Mouse (Mus musculus) stomach, postnatal 0 days (tissue): ENCODE results near the gene Spout1. TPM values are rescaled to one million over a fixed set of nuclear protein-coding genes. Genes with fewer than 3 reads are reported as not detected.

ENCODE experiments used
- ATAC-seq: fragments of 200-750 bp; cut with Nextera tagmentation; 2 replicates; pipeline ENCODE4 v1.8.0; 2017; ENCODE audit not compliant: low FRiP score, low TSS enrichment
- DNase-seq: peaks from one replicate; pipeline ENCODE4 v3.0.0-alpha.2; 2016; ENCODE audit warnings: low spot score
- H3K27ac ChIP-seq: fragments of 300-500 bp; sonication (generic); replicated peaks from 2 replicates; pipeline ENCODE4 v1.5.1; 2014; ENCODE audit warnings: mild to moderate bottlenecking, control low read depth
- H3K27me3 ChIP-seq: fragments of 300-500 bp; sonication (generic); 2 replicates; pipeline ENCODE4 v1.6.1; 2014; ENCODE audit warnings: low read length; ENCODE audit not compliant: control insufficient read depth, insufficient read depth
- H3K36me3 ChIP-seq: fragments of 300-500 bp; sonication (generic); 2 replicates; pipeline ENCODE4 v1.6.1; 2014; ENCODE audit warnings: low read length, mixed read lengths; ENCODE audit not compliant: control insufficient read depth, insufficient read depth
- H3K4me1 ChIP-seq: fragments of 300-500 bp; sonication (generic); replicated peaks from 2 replicates; pipeline ENCODE4 v1.6.1; 2014; ENCODE audit warnings: antibody characterized with exemption; ENCODE audit not compliant: control insufficient read depth, insufficient read depth
- H3K4me2 ChIP-seq: fragments of 300-500 bp; sonication (generic); replicated peaks from 2 replicates; pipeline ENCODE4 v1.6.1; 2014; ENCODE audit warnings: low read depth, mild to moderate bottlenecking, control low read depth, moderate library complexity
- H3K4me3 ChIP-seq: fragments of 300-500 bp; sonication (generic); 2 replicates; pipeline ENCODE4 v1.5.1; 2014; ENCODE audit warnings: low read depth, low read length, control low read depth
- H3K9ac ChIP-seq: fragments of 300-500 bp; sonication (generic); 2 replicates; pipeline ENCODE4 v1.6.1; 2014; ENCODE audit warnings: mild to moderate bottlenecking, low read length, control low read depth, mixed read lengths
- H3K9me3 ChIP-seq: fragments of 300-500 bp; sonication (generic); 2 replicates; pipeline ENCODE4 v1.6.1; 2016; ENCODE audit warnings: low read length; ENCODE audit not compliant: control insufficient read depth
- CTCF ChIP-seq: IDR thresholded peaks from 2 replicates; pipeline ENCODE4 v1.5.1; 2016; ENCODE audit warnings: antibody characterized with exemption, low read depth, mild to moderate bottlenecking, moderate library complexity
- EP300 ChIP-seq: optimal IDR thresholded peaks from 2 replicates; pipeline ENCODE3; 2016; ENCODE audit warnings: antibody characterized with exemption
- WGBS: fragments of 180-500 bp; shearing (Covaris S2); extraction: QIAGEN DNeasy Blood & Tissue Kit; methylation state at CpG from one replicate; pipeline ENCODE4 v1.1.7; 2014; 5-methylcytosine and 5-hydroxymethylcytosine counted together
- polyA plus RNA-seq: library from polyadenylated mRNA; unstranded; fragments of >200 nt; fragmentation: Nextera tagmentation; extraction: Ambion mirVana; gene quantifications from 2 replicates; pipeline ENCODE4 v1.2.1, GENCODE M21; 2015

The Spout1 gene
- polyA plus RNA-seq, 1 experiment from 2014 or later = 24.0 TPM

DNA sequence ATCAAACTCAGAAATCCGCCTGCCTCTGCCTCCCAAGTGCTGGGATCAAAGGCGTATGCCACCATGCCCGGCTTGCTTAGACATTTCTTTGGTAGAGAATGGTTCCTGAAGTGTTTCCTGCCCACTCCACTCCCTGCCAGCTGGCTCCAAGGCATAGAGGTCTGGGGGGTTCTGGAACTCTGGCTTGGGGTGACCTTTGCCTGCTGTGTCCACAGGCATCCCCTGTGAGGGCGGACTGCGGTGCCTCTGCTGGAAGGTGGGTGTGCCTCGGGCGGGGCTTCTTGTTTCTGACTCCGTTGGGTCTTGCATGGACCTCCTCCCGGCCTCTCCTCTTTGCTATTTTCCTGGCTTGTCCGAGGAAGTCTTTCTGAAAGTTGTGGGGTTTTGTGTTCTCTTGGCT is 41.8 kb downstream of the Spout1 start:
- H3K27me3 ChIP-seq = no peaks in the 10 kb centered on the region
- ATAC-seq = no peak
- no peak overlapping the region for H3K27ac ChIP-seq
- H3K4me1 ChIP-seq = peaks cover 7% of the 10 kb centered on the region
- H3K4me2 ChIP-seq = no peak overlapping the region
- H3K9me3 ChIP-seq = no peaks in the 10 kb centered on the region
- 69% methylated on average over 10 of the region's 10 CpGs for WGBS
- peaks cover 15% of the 10 kb centered on the region for H3K36me3 ChIP-seq
- no peak for DNase-seq
- H3K4me3 ChIP-seq = no peak overlapping the region
- no peak overlapping the region for H3K9ac ChIP-seq
- no peak for TF ChIP-seq EP300
- TF ChIP-seq CTCF = no peak

GRCm38 (mm10) chr2:30134928-30135620 is 43.2 kb downstream of the Spout1 start:
- H3K9ac ChIP-seq = peak overlapping the region; percentile 84
- TF ChIP-seq CTCF = no peak
- no peak for TF ChIP-seq EP300
- peaks cover 7% of the 10 kb centered on the region for H3K4me1 ChIP-seq
- H3K9me3 ChIP-seq = no peaks in the 10 kb centered on the region
- ATAC-seq (no peak), DNase-seq (no peak)
- H3K4me3 ChIP-seq = peak overlapping the region; percentile 87
- peak overlapping the region; percentile 88 for H3K27ac ChIP-seq
- peaks cover 4% of the 10 kb centered on the region; the same call in 1 of the 2 replicates for H3K36me3 ChIP-seq
- 50% methylated on average over 10 of the region's 10 CpGs for WGBS
- no peaks in the 10 kb centered on the region for H3K27me3 ChIP-seq
- peak overlapping the region; percentile 85 for H3K4me2 ChIP-seq

GRCm38 (mm10) chr2:30134378-30134711 is 43.9 kb downstream of the Spout1 start:
- no peak for DNase-seq
- 14% methylated on average over 6 of the region's 6 CpGs for WGBS
- no peak for TF ChIP-seq CTCF

DNA sequence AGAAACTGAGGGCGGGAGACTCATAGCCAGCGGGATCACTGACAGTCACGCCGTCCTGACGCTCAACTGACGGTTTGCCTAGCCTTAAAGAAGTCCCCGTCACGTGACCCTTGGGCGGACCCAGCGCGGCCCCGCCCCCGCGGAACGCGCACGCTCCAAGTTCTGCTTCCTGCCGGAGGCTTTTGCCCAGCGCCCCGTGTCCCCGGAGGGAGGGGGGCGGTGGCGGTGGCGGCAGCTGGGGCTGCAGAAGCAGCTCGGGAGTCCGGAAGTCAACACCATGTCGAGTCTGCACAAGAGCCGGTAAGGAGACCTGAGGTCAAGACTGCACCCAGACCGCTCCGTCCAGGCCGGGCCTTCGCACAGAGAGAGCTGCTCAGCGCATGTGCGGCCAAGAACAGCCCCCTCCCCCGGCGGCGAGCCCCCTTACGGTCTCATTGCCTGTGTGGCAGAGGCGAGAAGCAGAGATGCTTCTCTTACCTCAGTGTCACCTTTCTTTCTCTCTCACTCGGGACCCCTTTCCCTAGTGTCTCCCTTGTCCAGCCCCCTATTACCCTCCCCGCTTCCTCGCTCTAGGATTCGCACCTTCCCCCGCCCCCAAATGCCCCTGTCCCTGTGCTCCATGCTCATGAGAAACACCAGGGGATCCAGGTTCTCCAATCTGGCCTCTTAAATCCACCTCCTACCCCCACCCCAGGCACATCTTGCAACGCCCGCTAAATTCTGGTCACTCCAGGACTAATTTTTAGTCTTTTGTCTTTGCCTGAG is 44.5 kb downstream of the Spout1 start, which contains the start of gene Tbc1d13:
Gene Tbc1d13 (plus strand): TSS at position 134 of the 765 bp plus-strand sequence.
- TF ChIP-seq EP300 (peak; percentile 43), CTCF (peak; percentile 8; the same call in 1 of the 2 replicates)

More at GRCm38 (mm10) chr2:30134378-30134711, 43.9 kb downstream of the Spout1 start:
- H3K4me3 ChIP-seq = peak overlapping the region; percentile 87
- H3K9ac ChIP-seq = peak overlapping the region; percentile 84
- no peaks in the 10 kb centered on the region for H3K9me3 ChIP-seq
- ATAC-seq = peak; percentile 3; the same call in 1 of the 2 replicates
- H3K36me3 ChIP-seq = 0 out of 2 replicates have a peak, but pooled peaks cover 3% of the 10 kb centered on the region
- peak overlapping the region; percentile 88 for H3K27ac ChIP-seq
- no peaks in the 10 kb centered on the region for H3K27me3 ChIP-seq
- peaks cover 7% of the 10 kb centered on the region for H3K4me1 ChIP-seq
- H3K4me2 ChIP-seq = peak overlapping the region; percentile 85

DNA sequence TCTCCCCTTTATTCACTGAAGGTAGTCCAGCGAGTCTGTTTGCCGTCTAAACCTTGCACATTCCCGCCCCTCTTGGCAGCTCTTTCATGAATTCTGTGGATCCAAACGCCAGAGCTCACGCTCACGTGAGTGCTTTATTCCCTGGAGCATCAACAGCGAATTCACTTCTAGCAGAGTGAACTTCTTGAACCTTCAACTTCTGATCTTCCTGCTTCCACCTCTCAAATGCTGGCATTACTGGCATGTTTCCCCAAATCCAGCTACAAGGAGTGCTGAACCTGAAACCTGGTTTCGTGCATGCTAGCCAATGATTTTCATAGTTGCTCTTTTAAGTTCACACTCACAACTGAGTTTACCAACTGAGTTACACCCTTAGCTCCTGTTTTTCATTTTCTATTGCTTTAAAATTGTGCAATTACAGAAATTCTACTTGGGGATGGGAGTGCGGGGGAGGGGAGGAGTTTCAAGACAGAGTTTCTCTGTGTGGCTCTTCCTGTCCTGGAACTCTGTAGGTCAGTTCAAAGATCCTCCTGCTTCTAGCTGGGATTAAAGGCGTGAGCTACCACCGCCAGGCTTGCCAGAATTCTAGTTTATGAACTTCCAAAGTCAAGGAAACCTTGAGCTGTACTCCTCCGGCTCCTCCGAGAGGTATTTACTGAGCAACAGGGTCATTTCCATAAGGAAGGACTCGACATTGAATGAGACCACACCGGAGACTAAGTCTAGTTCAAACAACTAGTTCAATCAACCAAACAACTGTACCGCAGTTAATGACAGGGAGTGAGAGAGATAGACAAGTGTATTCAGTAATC is 45.3 kb downstream of the Spout1 start:
- Histone ChIP-seq H3K4me2 (peak overlapping the region; percentile 85), H3K27me3 (no peaks in the 10 kb centered on the region), H3K9me3 (no peaks in the 10 kb centered on the region), H3K9ac (peak overlapping the region; percentile 84), H3K36me3 (0 out of 2 replicates have a peak, but pooled peaks cover 3% of the 10 kb centered on the region), H3K27ac (peak overlapping the region; percentile 88), H3K4me3 (peak overlapping the region; percentile 87), H3K4me1 (peaks cover 7% of the 10 kb centered on the region)
- peak; percentile 56 for DNase-seq
- 8% methylated on average over 16 of the region's 16 CpGs for WGBS
- no peak for TF ChIP-seq CTCF
- TF ChIP-seq EP300 = no peak
- peak; percentile 18 for ATAC-seq

More for the DNA sequence above, 44.5 kb downstream of the Spout1 start, which contains the start of gene Tbc1d13:
- H3K4me3 ChIP-seq = peak within 1 kb of the TSS; percentile 87
- H3K27ac ChIP-seq = peak within 1 kb of the TSS; percentile 88
- under 1% methylated on average over 45 of the region's 46 CpGs for WGBS
- ATAC-seq (peak; percentile 95), DNase-seq (peak; percentile 97)
- H3K4me2 ChIP-seq = peak within 1 kb of the TSS; percentile 85
- H3K9me3 ChIP-seq = no peaks in the 10 kb centered on the region
- H3K4me1 ChIP-seq = peaks cover 7% of the 10 kb centered on the region
- peak within 1 kb of the TSS; percentile 84 for H3K9ac ChIP-seq
- 0 out of 2 replicates have a peak, but pooled peaks cover 3% of the 10 kb centered on the region for H3K36me3 ChIP-seq
- H3K27me3 ChIP-seq = no peaks in the 10 kb centered on the region
